In genomic region chr6:88446063-88447002, GRCm38 (mm10) we compare ENCODE assay signal across 8 mouse cellular contexts. TPM values are rescaled to one million over a fixed set of nuclear protein-coding genes. Genes with fewer than 3 reads are reported as not detected.
DNase-seq lines count a peak whose midpoint lies in the region; ATAC-seq and TF ChIP-seq lines count a peak whose summit lies in the region.

Eefsec (minus strand) TSS chr6:88446539.

- H3K36me3 ChIP-seq in C2C12 (ENCODE audit: control insufficient read depth, insufficient read depth), result no peaks in the 10 kb centered on the region
- H3K36me3 ChIP-seq in heart, embryonic 11.5 days (ENCODE audit: control insufficient read depth, insufficient read depth, low read length), result no peaks in the 10 kb centered on the region
- no peaks in the 10 kb centered on the region for H3K36me3 ChIP-seq in kidney, embryonic 16.5 days (ENCODE audit: insufficient read depth, low read length)

- H3K27me3 ChIP-seq in C2C12 (ENCODE audit: control insufficient read depth, insufficient read depth, insufficient read length), result no peaks in the 10 kb centered on the region
- H3K27me3 ChIP-seq in heart, embryonic 11.5 days (ENCODE audit: control insufficient read depth, insufficient read depth, low read length), result no peaks in the 10 kb centered on the region; the same call in 1 of the 2 replicates
- no peaks in the 10 kb centered on the region for H3K27me3 ChIP-seq in kidney, embryonic 16.5 days (ENCODE audit: insufficient read depth, low read length)

- WGBS in heart, embryonic 11.5 days (ENCODE audit: insufficient replicate concordance), result 1% methylated on average over 70 of the region's 72 CpGs
- WGBS in kidney, embryonic 16.5 days, result 1% methylated on average over 70 of the region's 72 CpGs

- H3K9me3 ChIP-seq in heart, embryonic 11.5 days (replicated peaks; ENCODE audit: control insufficient read depth, low read length), result no peaks in the 10 kb centered on the region
- H3K9me3 ChIP-seq in kidney, embryonic 16.5 days (ENCODE audit: low read length), result no peaks in the 10 kb centered on the region

- peak; percentile 89 for ATAC-seq in erythroblast, adult 5-6 weeks (replicated peaks; ENCODE audit: low FRiP score, poor library complexity, severe bottlenecking)
- ATAC-seq in heart, embryonic 11.5 days (replicated peaks; ENCODE audit: insufficient number of reproducible peaks, low FRiP score, low TSS enrichment), result peak; percentile 76
- ATAC-seq in kidney, embryonic 16.5 days (ENCODE audit: low FRiP score, low TSS enrichment), result peak; percentile 87

- TF ChIP-seq CTCF in C2C12 (IDR thresholded peaks at IDR 0.05; ENCODE audit: control insufficient read depth, insufficient read depth, insufficient read length), result no peak

- H3K27ac ChIP-seq in heart, embryonic 11.5 days (ENCODE audit: low read depth, low read length), result 0 out of 2 replicates have a peak within 1 kb of the TSS, but pooled peaks have one; percentile 63
- H3K27ac ChIP-seq in kidney, embryonic 16.5 days (ENCODE audit: low read length), result peak within 1 kb of the TSS; percentile 56

- DNase-seq in brain, adult 2 months (ENCODE audit: low read depth, low spot score), result peak; percentile 89
- DNase-seq in liver, result peak; percentile 85
- peak; percentile 35 to 74 for DNase-seq in monocyte, adult 2 months (ENCODE audit: low read depth in 1 of 2, low spot score in 2 of 2)
- peak; percentile 78 to 85 for DNase-seq in spleen, postnatal 14 days (ENCODE audit: low spot score in 2 of 2)

- H3K4me1 ChIP-seq in heart, embryonic 11.5 days (ENCODE audit: control insufficient read depth, insufficient read depth, low read length), result no peaks in the 10 kb centered on the region
- H3K4me1 ChIP-seq in kidney, embryonic 16.5 days (ENCODE audit: insufficient read depth, low read length), result peaks cover 11% of the 10 kb centered on the region

- H3K79me2 ChIP-seq in C2C12 (ENCODE audit: control insufficient read depth, insufficient read depth), result peaks cover under 1% of the 10 kb centered on the region

- H3K9ac ChIP-seq in heart, embryonic 11.5 days (ENCODE audit: low read depth, low read length), result peak within 1 kb of the TSS; percentile 79
- peak within 1 kb of the TSS; percentile 90 for H3K9ac ChIP-seq in kidney, embryonic 16.5 days (replicated peaks; ENCODE audit: low read length)

- H3ac ChIP-seq in C2C12 (ENCODE audit: control insufficient read depth, insufficient read length, low read depth), result peak within 1 kb of the TSS; percentile 84

- no peaks in the 10 kb centered on the region for H3K79me3 ChIP-seq in C2C12 (ENCODE audit: low read depth)

- H3K4me2 ChIP-seq in heart, embryonic 11.5 days, result peak within 1 kb of the TSS; percentile 89
- peak within 1 kb of the TSS; percentile 84 for H3K4me2 ChIP-seq in kidney, embryonic 16.5 days (replicated peaks; ENCODE audit: low read depth, low read length)

- H3K4me3 ChIP-seq in C2C12 (ENCODE audit: insufficient read depth, poor library complexity, severe bottlenecking), result peak within 1 kb of the TSS; percentile 64
- peak within 1 kb of the TSS; percentile 82 for H3K4me3 ChIP-seq in heart, embryonic 11.5 days (ENCODE audit: low read depth, low read length)
- H3K4me3 ChIP-seq in kidney, embryonic 16.5 days (ENCODE audit: low read length), result peak within 1 kb of the TSS; percentile 86

TF ChIP-seq in C2C12, 6 proteins besides CTCF, POLR2A, EP300 and RAD21:
- TF ChIP-seq MAX (IDR thresholded peaks at IDR 0.05), result peak; percentile 69
- no peak for TF ChIP-seq USF1 (IDR thresholded peaks at IDR 0.05; ENCODE audit: low read depth)

RNA-seq across cellular contexts. Expression of gene Eefsec, which starts in this region (rescaled TPM):
- polyA plus RNA-seq in C2C12 (2012; fragmentation: generic; extraction: Trizol), result 19.5 TPM
- total RNA-seq in erythroblast, adult 5-6 weeks (2015; ENCODE audit: low replicate concordance), result 3.3 and 6.7 TPM in 2 replicates
- total RNA-seq in erythroblast, adult 5-6 weeks (2017; ENCODE audit: low replicate concordance), result 3.1 and 12.4 TPM in 2 replicates
- 20.9 and 29.1 TPM in 2 replicates for polyA plus RNA-seq in heart, embryonic 11.5 days (2014; fragmentation: Nextera tagmentation; extraction: Ambion mirVana)
- 36.8 and 40.7 TPM in 2 replicates for polyA plus RNA-seq in kidney, embryonic 16.5 days (2015; fragmentation: Nextera tagmentation; extraction: Ambion mirVana)

Comparison
In these comparisons a context has a peak if more than half of its experiments do, and no peak if none do; other contexts are left out.
1. Peak in every context shown above with its lines: DNase-seq, ATAC-seq, H3K4me3 ChIP-seq and H3K27ac ChIP-seq.